Mouse (Mus musculus) intestine, embryonic 15.5 days (tissue): ENCODE results near the gene Gpx5. TPM values are rescaled to one million over a fixed set of nuclear protein-coding genes. Genes with fewer than 3 reads are reported as not detected.
"Not testable (repeated sequence)": the region's sequence is repeated elsewhere in the genome, so short reads cannot be mapped to it uniquely, and the experiment has no call there.

ENCODE experiments used
- ATAC-seq: fragments of 200-750 bp; cut with Nextera tagmentation; 2 replicates; pipeline ENCODE4 v1.8.0; 2017; ENCODE audit warnings: moderate TSS enrichment, moderate library complexity
- H3K27ac ChIP-seq: fragments of 300-500 bp; sonication (generic); 2 replicates; pipeline ENCODE4 v1.5.1; 2015; ENCODE audit warnings: mild to moderate bottlenecking, inconsistent platforms
- H3K27me3 ChIP-seq: fragments of 300-500 bp; sonication (generic); replicated peaks from 2 replicates; pipeline ENCODE4 v1.6.1; 2015; ENCODE audit warnings: inconsistent platforms
- H3K36me3 ChIP-seq: fragments of 300-500 bp; sonication (generic); 2 replicates; pipeline ENCODE4 v1.6.1; 2015; ENCODE audit warnings: inconsistent platforms
- H3K4me1 ChIP-seq: fragments of 300-500 bp; sonication (generic); replicated peaks from 2 replicates; pipeline ENCODE4 v1.6.1; 2015; ENCODE audit warnings: inconsistent platforms
- H3K4me2 ChIP-seq: fragments of 300-500 bp; sonication (generic); replicated peaks from 2 replicates; pipeline ENCODE4 v1.6.1; 2015; ENCODE audit warnings: mild to moderate bottlenecking, inconsistent platforms
- H3K4me3 ChIP-seq: fragments of 300-500 bp; sonication (generic); replicated peaks from 2 replicates; pipeline ENCODE4 v1.5.1; 2015; ENCODE audit warnings: inconsistent platforms
- H3K9ac ChIP-seq: fragments of 300-500 bp; sonication (generic); 2 replicates; pipeline ENCODE4 v1.6.1; 2015; ENCODE audit warnings: inconsistent platforms
- H3K9me3 ChIP-seq: fragments of 300-500 bp; sonication (generic); 2 replicates; pipeline ENCODE4 v1.6.1; 2016; ENCODE audit warnings: inconsistent platforms
- WGBS: fragments of 180-500 bp; shearing (Covaris S2); methylation state at CpG from one replicate; pipeline ENCODE4 v1.1.7; 2015; 5-methylcytosine and 5-hydroxymethylcytosine counted together
- polyA plus RNA-seq: library from polyadenylated mRNA; unstranded; fragments of >200 nt; fragmentation: Nextera tagmentation; extraction: Ambion mirVana; gene quantifications from 2 replicates; pipeline ENCODE4 v1.2.1, GENCODE M21; 2015

Gene Gpx5
- polyA plus RNA-seq, 1 experiment from 2014 or later, result not detected

- H3K4me3 ChIP-seq, result peak overlapping the region; percentile 34; the same call in 1 of the 2 replicates
- peaks cover 10% of the 10 kb centered on the region for H3K4me1 ChIP-seq
- WGBS, result 49% methylated on average over 4 of the region's 4 CpGs
- H3K9ac ChIP-seq, result no peak overlapping the region
- H3K36me3 ChIP-seq, result no peaks in the 10 kb centered on the region
- H3K9me3 ChIP-seq, result no peaks in the 10 kb centered on the region
- H3K27ac ChIP-seq, result no peak overlapping the region
- peak; percentile 71 for ATAC-seq
- peak overlapping the region; percentile 58 for H3K4me2 ChIP-seq
- no peaks in the 10 kb centered on the region for H3K27me3 ChIP-seq
These were observed 29.6 kb downstream of the Gpx5 start for GRCm38 (mm10) chr13:21262787-21263461.

DNA sequence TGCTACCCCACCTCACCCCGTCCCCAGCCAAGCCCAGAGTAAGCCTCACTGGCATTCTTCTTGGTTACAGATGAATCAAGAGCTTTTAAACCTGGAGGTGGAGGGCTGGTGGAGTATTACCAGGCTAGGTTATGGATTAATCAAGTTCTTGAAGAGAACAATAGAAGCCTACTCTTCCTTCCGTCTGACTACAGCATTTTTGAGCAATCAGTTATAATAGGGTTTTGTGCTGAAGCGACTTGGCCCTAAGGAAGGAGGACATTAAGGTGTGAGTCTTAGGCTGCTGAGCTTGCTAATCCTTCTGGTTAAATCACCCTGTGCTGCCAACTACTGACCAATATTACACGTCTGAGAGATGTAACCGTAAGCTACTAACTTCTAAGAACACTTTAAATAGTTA is 32.2 kb downstream of the Gpx5 start:
- no peak for ATAC-seq
- H3K36me3 ChIP-seq, result no peaks in the 10 kb centered on the region
- 28% methylated on average over 5 of the region's 5 CpGs for WGBS
- no peak overlapping the region for H3K27ac ChIP-seq
- no peaks in the 10 kb centered on the region for H3K9me3 ChIP-seq
- H3K4me1 ChIP-seq, result peaks cover 13% of the 10 kb centered on the region
- H3K27me3 ChIP-seq, result no peaks in the 10 kb centered on the region
- H3K4me3 ChIP-seq, result peak overlapping the region; percentile 38; the same call in 1 of the 2 replicates
- H3K4me2 ChIP-seq, result peak overlapping the region; percentile 71
- H3K9ac ChIP-seq, result no peak overlapping the region

GRCm38 (mm10) chr13:21259677-21260113 is 32.8 kb downstream of the Gpx5 start:
- Histone ChIP-seq H3K4me2 (peak overlapping the region; percentile 71), H3K4me1 (peaks cover 13% of the 10 kb centered on the region), H3K27ac (no peak overlapping the region), H3K9ac (peak overlapping the region; percentile 23; the same call in 1 of the 2 replicates), H3K27me3 (no peaks in the 10 kb centered on the region), H3K36me3 (no peaks in the 10 kb centered on the region), H3K4me3 (peak overlapping the region; percentile 38), H3K9me3 (no peaks in the 10 kb centered on the region)
- WGBS, result under 1% methylated on average over 18 of the region's 18 CpGs
- ATAC-seq, result peak; percentile 83

DNA sequence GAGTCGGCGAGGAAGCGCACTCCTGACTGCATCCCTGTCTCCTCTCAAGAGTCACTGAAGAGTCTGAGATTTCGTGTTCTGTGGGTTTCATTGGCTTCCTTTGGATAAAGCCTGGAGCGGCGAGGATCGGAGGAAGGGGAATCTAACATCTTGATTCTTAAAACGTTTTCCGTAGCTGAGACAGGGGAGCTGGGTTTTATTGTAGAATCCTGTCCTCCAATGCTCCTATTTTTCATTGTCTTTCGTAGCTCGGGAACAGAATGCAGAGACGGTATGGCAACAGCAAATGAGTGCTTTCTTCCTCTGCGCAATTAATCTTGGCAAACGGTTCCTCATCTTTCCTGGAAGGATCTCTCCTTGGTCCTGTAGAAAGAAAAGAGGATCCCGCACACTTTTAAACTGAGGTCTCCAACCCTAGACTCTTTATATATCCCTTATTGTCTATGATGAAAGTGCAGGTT is 33.3 kb downstream of the Gpx5 start:
- Histone ChIP-seq H3K9ac (peak overlapping the region; percentile 30), H3K9me3 (no peaks in the 10 kb centered on the region), H3K4me2 (peak overlapping the region; percentile 71), H3K4me3 (peak overlapping the region; percentile 38), H3K4me1 (peaks cover 13% of the 10 kb centered on the region), H3K36me3 (no peaks in the 10 kb centered on the region), H3K27ac (no peak overlapping the region), H3K27me3 (no peaks in the 10 kb centered on the region; the same call in 1 of the 2 replicates)
- ATAC-seq, result peak; percentile 35; the same call in 1 of the 2 replicates
- under 1% methylated on average over 15 of the region's 15 CpGs for WGBS

DNA sequence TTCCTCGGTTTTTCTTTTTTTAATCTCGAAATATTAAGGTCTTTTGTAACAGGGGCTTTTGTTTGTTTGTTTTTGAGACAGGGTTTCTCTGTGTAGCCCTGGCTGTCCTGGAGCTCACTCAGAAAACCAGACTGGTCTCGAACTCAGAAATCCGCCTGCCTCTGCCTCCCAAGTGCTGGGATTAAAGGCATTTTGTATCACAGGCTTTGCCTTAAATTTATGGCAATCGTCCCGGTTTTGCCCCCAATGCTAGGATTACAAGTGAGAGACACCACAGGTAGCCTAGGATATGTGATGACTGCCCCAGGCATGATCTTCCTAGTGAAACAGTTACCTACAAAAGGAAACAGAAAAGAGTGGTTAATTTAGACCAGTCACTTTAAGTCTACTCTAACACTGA is 34.0 kb downstream of the Gpx5 start:
- H3K27me3 ChIP-seq, result no peaks in the 10 kb centered on the region; the same call in 1 of the 2 replicates
- H3K4me3 ChIP-seq, result peak overlapping the region; percentile 38
- H3K9me3 ChIP-seq, result no peaks in the 10 kb centered on the region
- ATAC-seq, result no peak
- peak overlapping the region; percentile 71 for H3K4me2 ChIP-seq
- peaks cover 13% of the 10 kb centered on the region for H3K4me1 ChIP-seq
- no peak overlapping the region for H3K27ac ChIP-seq
- H3K9ac ChIP-seq, result no peak overlapping the region; the same call in 1 of the 2 replicates
- WGBS, result 25% methylated on average over 6 of the region's 6 CpGs
- H3K36me3 ChIP-seq, result no peaks in the 10 kb centered on the region

DNA sequence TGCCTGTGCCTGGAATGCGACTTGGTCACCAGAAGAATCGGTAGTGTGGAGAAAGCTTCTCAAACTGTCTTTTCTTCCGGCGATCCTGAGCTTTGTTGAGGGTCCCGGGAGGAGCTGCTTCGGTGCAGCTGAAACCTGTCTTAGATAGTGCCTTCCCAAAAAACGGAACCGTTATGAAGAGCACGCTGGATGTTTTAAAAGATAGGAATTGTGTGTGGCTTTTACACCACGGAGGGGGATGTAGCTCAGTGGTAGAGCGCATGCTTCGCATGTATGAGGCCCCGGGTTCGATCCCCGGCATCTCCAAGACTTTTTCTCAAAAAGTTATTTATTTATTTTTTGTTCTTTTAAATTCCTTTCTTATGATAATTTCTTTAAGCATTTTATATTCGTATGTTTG is 38.5 kb downstream of the Gpx5 start:
- WGBS, result 4% methylated on average over 16 of the region's 16 CpGs

DNA sequence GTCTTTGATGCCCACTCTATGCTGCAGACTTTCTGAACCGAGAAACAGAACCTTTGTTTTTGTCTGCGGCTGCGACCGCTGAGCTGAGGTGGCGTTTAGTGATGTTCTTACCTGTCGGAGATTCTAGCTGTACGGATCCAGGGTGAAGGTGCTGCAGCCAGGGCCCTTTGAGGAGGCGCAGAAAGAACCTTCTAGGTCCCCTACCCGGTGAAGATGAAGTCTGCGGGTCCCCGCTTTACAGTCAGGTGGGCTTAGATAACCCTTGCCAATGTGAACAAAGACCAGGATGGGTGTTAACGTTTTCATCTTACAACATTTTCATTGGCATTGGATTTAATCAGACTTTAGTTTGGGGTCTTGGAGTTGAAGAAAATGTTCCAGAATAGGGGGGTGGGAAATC is 39.0 kb downstream of the Gpx5 start:
- Histone ChIP-seq H3K9me3 (no peaks in the 10 kb centered on the region), H3K4me2 (peak overlapping the region; percentile 75), H3K9ac (no peak overlapping the region), H3K27ac (no peak overlapping the region), H3K27me3 (no peaks in the 10 kb centered on the region; the same call in 1 of the 2 replicates), H3K4me1 (0 out of 2 replicates have a peak, but pooled peaks cover 3% of the 10 kb centered on the region), H3K4me3 (peak overlapping the region; percentile 41), H3K36me3 (no peaks in the 10 kb centered on the region)
- 4% methylated on average over 12 of the region's 12 CpGs for whole genome bisulfite sequencing
- no peak for ATAC-seq

More for the DNA sequence above, 38.5 kb downstream of the Gpx5 start:
- Histone ChIP-seq H3K4me1 (peaks cover 7% of the 10 kb centered on the region; the same call in 1 of the 2 replicates), H3K27me3 (no peaks in the 10 kb centered on the region; the same call in 1 of the 2 replicates), H3K9me3 (no peaks in the 10 kb centered on the region), H3K4me2 (peak overlapping the region; percentile 75), H3K27ac (no peak overlapping the region), H3K36me3 (no peaks in the 10 kb centered on the region), H3K9ac (no peak overlapping the region), H3K4me3 (peak overlapping the region; percentile 41)
- ATAC-seq, result peak; percentile 79

GRCm38 (mm10) chr13:21253040-21253439 is 39.5 kb downstream of the Gpx5 start:
- H3K27ac ChIP-seq, result no peak overlapping the region
- H3K4me1 ChIP-seq, result 0 out of 2 replicates have a peak, but pooled peaks cover 3% of the 10 kb centered on the region
- peak overlapping the region; percentile 75 for H3K4me2 ChIP-seq
- peak overlapping the region; percentile 41; the same call in 1 of the 2 replicates for H3K4me3 ChIP-seq
- H3K9me3 ChIP-seq, result no peaks in the 10 kb centered on the region
- no peak for ATAC-seq
- 31% methylated on average over 5 of the region's 5 CpGs for WGBS
- H3K36me3 ChIP-seq, result no peaks in the 10 kb centered on the region
- no peak overlapping the region for H3K9ac ChIP-seq
- no peaks in the 10 kb centered on the region; the same call in 1 of the 2 replicates for H3K27me3 ChIP-seq

DNA sequence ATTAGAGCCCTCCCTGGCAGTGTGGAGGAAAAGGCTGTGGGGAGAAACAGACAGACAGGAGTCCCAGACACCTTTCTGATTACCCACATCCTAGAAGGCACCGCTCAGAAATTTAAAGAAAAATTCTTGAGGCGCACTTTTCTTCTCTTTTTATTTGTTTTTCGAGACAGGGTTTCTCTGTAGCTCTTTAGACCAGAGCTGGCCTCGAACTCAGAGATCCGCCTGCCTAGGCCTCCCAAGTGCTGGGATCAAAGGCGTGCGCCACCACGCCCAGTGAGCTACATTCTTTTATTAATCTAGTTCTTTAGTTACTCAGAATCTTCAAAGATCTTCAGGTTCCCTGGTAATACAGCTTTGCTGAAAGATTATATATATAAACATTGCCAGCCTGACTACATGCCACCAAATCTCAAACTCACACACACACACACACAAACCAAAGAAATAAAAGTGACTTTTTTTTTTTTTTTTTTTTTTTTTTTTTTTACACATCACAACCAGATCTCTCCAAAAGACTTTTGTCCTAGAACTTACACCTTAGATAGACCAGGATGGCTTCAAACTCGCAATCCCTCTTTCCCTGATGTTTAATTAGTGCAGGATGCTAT is 42.4 kb downstream of the Gpx5 start:
- Histone ChIP-seq H3K9ac (no peak overlapping the region), H3K27me3 (no peaks in the 10 kb centered on the region; the same call in 1 of the 2 replicates), H3K4me2 (no peak overlapping the region), H3K4me1 (no peaks in the 10 kb centered on the region), H3K36me3 (no peaks in the 10 kb centered on the region), H3K27ac (no peak overlapping the region), H3K9me3 (no peaks in the 10 kb centered on the region), H3K4me3 (no peak overlapping the region)
- ATAC-seq, result no peak
- WGBS, result 57% methylated on average over 9 of the region's 9 CpGs

GRCm38 (mm10) chr13:21249022-21249421 is 43.5 kb downstream of the Gpx5 start:
- Histone ChIP-seq H3K4me3 (no peak overlapping the region), H3K27me3 (no peaks in the 10 kb centered on the region), H3K27ac (no peak overlapping the region), H3K36me3 (no peaks in the 10 kb centered on the region), H3K9ac (no peak overlapping the region), H3K9me3 (no peaks in the 10 kb centered on the region), H3K4me2 (no peak overlapping the region), H3K4me1 (no peaks in the 10 kb centered on the region)
- ATAC-seq, result no peak
- 39% methylated on average over 4 of the region's 4 CpGs for WGBS

GRCm38 (mm10) chr13:21246276-21246675 is 46.3 kb downstream of the Gpx5 start:
- H3K27ac ChIP-seq, result no peak overlapping the region
- no peaks in the 10 kb centered on the region for H3K36me3 ChIP-seq
- 40% methylated on average over 2 of the region's 2 CpGs for WGBS
- no peak overlapping the region for H3K4me2 ChIP-seq
- no peak overlapping the region for H3K9ac ChIP-seq
- peaks cover 5% of the 10 kb centered on the region for H3K4me1 ChIP-seq
- no peaks in the 10 kb centered on the region for H3K27me3 ChIP-seq
- ATAC-seq, result peak; percentile 52
- H3K4me3 ChIP-seq, result no peak overlapping the region
- H3K9me3 ChIP-seq, result no peaks in the 10 kb centered on the region

DNA sequence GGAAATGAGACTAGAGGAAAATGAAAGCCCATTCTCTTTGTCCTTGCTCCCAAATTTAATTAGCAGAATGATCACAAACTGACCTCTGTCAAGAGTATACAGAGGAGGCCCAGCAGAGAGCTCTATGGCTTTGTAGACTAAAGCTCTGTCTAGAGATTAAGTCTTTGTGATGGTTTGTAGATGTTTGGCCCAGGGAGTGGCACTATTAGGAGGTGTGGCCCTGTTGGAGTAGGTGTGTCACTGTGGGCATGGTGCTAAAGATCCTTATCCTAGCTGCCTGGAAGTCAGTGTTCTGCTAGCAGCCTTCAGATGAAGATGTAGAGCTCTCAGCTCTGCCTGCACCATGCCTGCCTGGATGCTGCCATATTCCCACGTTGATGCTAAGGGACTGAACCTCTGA is 47.6 kb downstream of the Gpx5 start:
- not testable (repeated sequence) for H3K9ac ChIP-seq, H3K4me2 ChIP-seq, H3K27ac ChIP-seq, H3K27me3 ChIP-seq, H3K9me3 ChIP-seq, H3K4me3 ChIP-seq, H3K4me1 ChIP-seq, H3K36me3 ChIP-seq
- WGBS, result 42% methylated on average over 1 of the region's 1 CpGs
- ATAC-seq, result peak; percentile 55
